Mouse (Mus musculus) adrenal gland (tissue): ENCODE results near the gene Lrif1.
"Not testable (repeated sequence)": the region's sequence is repeated elsewhere in the genome, so short reads cannot be mapped to it uniquely, and the experiment has no call there.

ENCODE experiments used
- intact Hi-C: fragments of 180-260 bp; cut with DNase I; formaldehyde crosslinking; loops from one replicate; pipeline ENCODE4 v1.15.1; 2025
- long read RNA-seq, 2 experiments: library from polyadenylated mRNA; unstranded; transcript quantifications; one replicate each; pipeline ENCODE4 v2.0.0; 2020; ENCODE audit warnings: borderline replicate concordance in 1 of 2; ENCODE audit not compliant: insufficient replicate concordance in 1 of 2

Lrif1 gene
- long read RNA-seq, experiment 1, transcript Lrif1-203 (3 exons, 1,669 nt): major isoform, 7 of 9 reads
- long read RNA-seq, experiment 1, partial matches to known transcripts: 1 of 9 reads
- long read RNA-seq, experiment 1, other reads (novel, unspliced or antisense): 0 of 9 reads
- long read RNA-seq, experiment 2, partial matches to known transcripts: 5 of 8 reads
- long read RNA-seq, experiment 2, other reads (novel, unspliced or antisense): 1 of 8 reads

GRCm38 (mm10) chr3:106684830-106685229 is at the start of gene Lrif1:
TSS of gene Lrif1 (plus strand) at chr3:106684987.
- intact Hi-C loops: no loop called here

GRCm38 (mm10) chr3:106672811-106673210 is 12.0 kb upstream of the Lrif1 start:
- intact Hi-C loops: not testable (repeated sequence)

- intact Hi-C loops: no loop called here
These were observed 594 bp downstream of the Lrif1 start for GRCm38 (mm10) chr3:106685381-106685780.

GRCm38 (mm10) chr3:106721397-106722027 is 36.7 kb downstream of the Lrif1 start:
- intact Hi-C loops: loop anchor here (5.0 kb wide), 1 partner anchor 174 kb away; the partner anchor contains the start of genes Cept1 and Dram2

GRCm38 (mm10) chr3:106722028-106722945 is 37.5 kb downstream of the Lrif1 start:
- intact Hi-C loops: loop anchor here (5.0 kb wide), 1 partner anchor 175 kb away; the partner anchor contains the start of genes Cept1 and Dram2

- intact Hi-C loops: no loop called here
These were observed 71.1 kb downstream of the Lrif1 start for GRCm38 (mm10) chr3:106755898-106756297.

- intact Hi-C loops: no loop called here
These were observed 87.0 kb downstream of the Lrif1 start for GRCm38 (mm10) chr3:106771834-106772233.

GRCm38 (mm10) chr3:106785130-106785529 is 100.3 kb downstream of the Lrif1 start:
- intact Hi-C loops: no loop called here
